Mouse (Mus musculus) limb, embryonic 15.5 days (tissue): ENCODE measurements at regions not wholly inside any gene's neighbourhood (a gene's known extent, or its start where the extent isn't known, plus 50 kb on each side); places are given as distances from the start of the nearest gene placed in this dataset.

Experiments
- ATAC-seq: fragments of 200-750 bp; cut with Nextera tagmentation; 2 replicates; pipeline ENCODE4 v1.8.0; 2017; ENCODE audit warnings: low read depth, moderate TSS enrichment; ENCODE audit not compliant: insufficient number of reproducible peaks, low FRiP score, low TSS enrichment
- H3K27ac ChIP-seq: fragments of 300-500 bp; sonication (generic); 2 replicates; pipeline ENCODE4 v1.5.1; 2015; ENCODE audit warnings: moderate library complexity, mild to moderate bottlenecking, inconsistent platforms
- H3K27me3 ChIP-seq: fragments of 300-500 bp; sonication (generic); 2 replicates; pipeline ENCODE4 v1.6.1; 2015; ENCODE audit warnings: inconsistent platforms
- H3K36me3 ChIP-seq: fragments of 300-500 bp; sonication (generic); 2 replicates; pipeline ENCODE4 v1.6.1; 2015; ENCODE audit warnings: inconsistent platforms
- H3K4me1 ChIP-seq: fragments of 300-500 bp; sonication (generic); 2 replicates; pipeline ENCODE4 v1.6.1; 2015; ENCODE audit warnings: inconsistent platforms
- H3K4me2 ChIP-seq: fragments of 300-500 bp; sonication (generic); 2 replicates; pipeline ENCODE4 v1.6.1; 2015; ENCODE audit warnings: mild to moderate bottlenecking, inconsistent platforms
- H3K4me3 ChIP-seq: fragments of 300-500 bp; sonication (generic); 2 replicates; pipeline ENCODE4 v1.5.1; 2015; ENCODE audit warnings: mild to moderate bottlenecking, inconsistent platforms
- H3K9ac ChIP-seq: fragments of 300-500 bp; sonication (generic); 2 replicates; pipeline ENCODE4 v1.6.1; 2015; ENCODE audit warnings: inconsistent platforms
- H3K9me3 ChIP-seq: fragments of 300-500 bp; sonication (generic); 2 replicates; pipeline ENCODE4 v1.6.1; 2016; ENCODE audit warnings: inconsistent platforms
- WGBS: fragments of 180-500 bp; shearing (Covaris S2); methylation state at CpG from one replicate; pipeline ENCODE4 v1.1.7; 2015; 5-methylcytosine and 5-hydroxymethylcytosine counted together

DNA sequence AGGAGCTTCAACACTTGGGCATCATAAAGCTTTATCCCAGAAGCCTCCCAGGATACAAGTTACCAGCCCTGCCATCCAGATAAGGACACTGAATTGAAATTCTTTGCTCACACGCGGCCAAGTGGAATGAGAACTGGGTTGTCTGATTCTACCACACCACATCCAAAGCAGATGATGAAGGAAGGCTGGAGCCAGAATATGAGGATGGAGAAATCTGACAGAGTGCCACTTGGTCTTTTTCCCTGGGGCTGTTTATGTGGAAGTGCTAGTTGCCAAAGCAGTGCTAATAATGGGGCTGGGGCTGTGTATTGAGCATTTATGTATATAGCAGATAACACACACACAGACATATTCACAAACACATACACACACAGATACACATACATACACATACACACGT, 92.2 kb downstream of the Ephb3 start:
- Histone ChIP-seq H3K9me3 (no peaks in the 10 kb centered on the region), H3K9ac (no peak overlapping the region), H3K4me2 (no peak overlapping the region), H3K36me3 (no peaks in the 10 kb centered on the region), H3K27me3 (no peaks in the 10 kb centered on the region), H3K27ac (peak overlapping the region; percentile 72), H3K4me1 (peaks cover 50% of the 10 kb centered on the region), H3K4me3 (no peak overlapping the region)
- 86% methylated on average over 3 of the region's 3 CpGs for WGBS
- ATAC-seq, result no peak

DNA sequence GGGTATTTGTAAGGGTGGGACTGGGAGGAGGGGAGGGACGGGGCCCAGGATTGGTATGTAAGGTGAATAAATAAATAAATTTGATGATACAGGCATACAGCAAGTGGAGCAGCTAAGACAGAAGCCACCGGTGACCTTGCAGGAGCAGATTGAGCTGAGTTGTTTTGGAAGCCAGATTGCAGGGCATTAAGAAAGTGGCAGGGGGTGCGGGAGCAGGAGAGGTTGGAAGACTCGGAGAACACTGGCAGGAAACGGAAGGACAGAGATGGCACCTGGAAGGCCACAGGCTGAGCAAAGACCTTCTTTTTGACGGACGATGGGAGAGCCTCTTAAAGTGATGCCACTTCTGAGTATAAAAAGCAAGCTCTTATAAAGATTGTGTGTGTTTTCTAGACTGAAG, 94.3 kb downstream of the Ephb3 start:
- H3K4me2 ChIP-seq, result no peak overlapping the region
- ATAC-seq, result no peak
- 78% methylated on average over 7 of the region's 7 CpGs for WGBS

DNA sequence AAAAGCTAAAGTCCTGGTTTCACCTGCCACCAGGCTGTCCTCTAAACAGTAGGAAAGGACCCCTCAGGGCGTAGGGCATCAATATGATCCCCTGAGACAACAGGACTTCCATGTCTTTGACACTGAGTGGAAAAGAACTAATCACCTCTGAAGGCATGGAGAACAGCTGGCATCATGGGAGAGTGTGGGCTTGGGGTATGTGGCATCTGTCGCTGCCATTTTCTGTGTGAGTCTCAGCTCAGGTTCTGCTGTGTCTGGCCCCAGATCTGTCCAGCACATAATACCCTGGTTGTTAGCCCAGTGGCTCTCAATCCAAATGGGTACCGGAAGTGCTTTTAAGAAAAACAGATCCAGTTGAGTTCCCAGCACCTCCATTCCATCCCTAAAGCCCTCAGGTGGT, 101.3 kb downstream of the Ephb3 start:
- no peak overlapping the region for H3K4me3 ChIP-seq
- H3K9ac ChIP-seq, result no peak overlapping the region
- no peaks in the 10 kb centered on the region for H3K36me3 ChIP-seq
- H3K27ac ChIP-seq, result no peak overlapping the region
- H3K27me3 ChIP-seq, result no peaks in the 10 kb centered on the region
- ATAC-seq, result no peak
- WGBS, result 78% methylated on average over 3 of the region's 3 CpGs
- H3K4me1 ChIP-seq, result peaks cover 34% of the 10 kb centered on the region
- no peak overlapping the region for H3K4me2 ChIP-seq
- H3K9me3 ChIP-seq, result no peaks in the 10 kb centered on the region

More for the DNA sequence above, 94.3 kb downstream of the Ephb3 start:
- H3K9ac ChIP-seq, result no peak overlapping the region
- H3K4me3 ChIP-seq, result no peak overlapping the region
- H3K9me3 ChIP-seq, result no peaks in the 10 kb centered on the region
- no peak overlapping the region for H3K27ac ChIP-seq
- no peaks in the 10 kb centered on the region for H3K36me3 ChIP-seq
- peaks cover 38% of the 10 kb centered on the region for H3K4me1 ChIP-seq
- H3K27me3 ChIP-seq, result no peaks in the 10 kb centered on the region

DNA sequence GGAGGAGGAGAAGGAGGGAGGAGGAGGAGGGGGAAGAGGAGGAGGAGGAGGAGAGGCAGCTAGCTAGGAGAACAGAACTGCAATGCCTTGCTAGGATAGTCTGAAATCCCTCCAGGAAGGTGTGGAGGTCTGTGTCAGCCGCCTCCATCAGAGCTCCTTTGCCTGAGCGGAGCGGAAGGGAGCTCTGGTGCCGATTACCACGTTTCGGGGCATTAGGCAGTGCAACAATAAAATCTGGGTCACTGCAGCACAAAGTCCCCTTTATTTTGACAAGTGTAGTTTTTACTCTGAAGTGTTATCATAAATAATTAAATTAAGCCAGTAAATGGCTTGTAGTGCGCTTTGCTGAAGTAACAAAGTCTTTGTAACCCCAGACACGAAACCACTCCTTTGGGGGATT, 104.0 kb downstream of the Ephb3 start:
- H3K9ac ChIP-seq, result no peak overlapping the region
- WGBS, result 39% methylated on average over 8 of the region's 8 CpGs
- ATAC-seq, result no peak
- H3K9me3 ChIP-seq, result no peaks in the 10 kb centered on the region
- H3K27me3 ChIP-seq, result no peaks in the 10 kb centered on the region
- peaks cover 50% of the 10 kb centered on the region for H3K4me1 ChIP-seq
- no peak overlapping the region for H3K4me3 ChIP-seq
- H3K4me2 ChIP-seq, result no peak overlapping the region
- no peaks in the 10 kb centered on the region for H3K36me3 ChIP-seq
- no peak overlapping the region for H3K27ac ChIP-seq

DNA sequence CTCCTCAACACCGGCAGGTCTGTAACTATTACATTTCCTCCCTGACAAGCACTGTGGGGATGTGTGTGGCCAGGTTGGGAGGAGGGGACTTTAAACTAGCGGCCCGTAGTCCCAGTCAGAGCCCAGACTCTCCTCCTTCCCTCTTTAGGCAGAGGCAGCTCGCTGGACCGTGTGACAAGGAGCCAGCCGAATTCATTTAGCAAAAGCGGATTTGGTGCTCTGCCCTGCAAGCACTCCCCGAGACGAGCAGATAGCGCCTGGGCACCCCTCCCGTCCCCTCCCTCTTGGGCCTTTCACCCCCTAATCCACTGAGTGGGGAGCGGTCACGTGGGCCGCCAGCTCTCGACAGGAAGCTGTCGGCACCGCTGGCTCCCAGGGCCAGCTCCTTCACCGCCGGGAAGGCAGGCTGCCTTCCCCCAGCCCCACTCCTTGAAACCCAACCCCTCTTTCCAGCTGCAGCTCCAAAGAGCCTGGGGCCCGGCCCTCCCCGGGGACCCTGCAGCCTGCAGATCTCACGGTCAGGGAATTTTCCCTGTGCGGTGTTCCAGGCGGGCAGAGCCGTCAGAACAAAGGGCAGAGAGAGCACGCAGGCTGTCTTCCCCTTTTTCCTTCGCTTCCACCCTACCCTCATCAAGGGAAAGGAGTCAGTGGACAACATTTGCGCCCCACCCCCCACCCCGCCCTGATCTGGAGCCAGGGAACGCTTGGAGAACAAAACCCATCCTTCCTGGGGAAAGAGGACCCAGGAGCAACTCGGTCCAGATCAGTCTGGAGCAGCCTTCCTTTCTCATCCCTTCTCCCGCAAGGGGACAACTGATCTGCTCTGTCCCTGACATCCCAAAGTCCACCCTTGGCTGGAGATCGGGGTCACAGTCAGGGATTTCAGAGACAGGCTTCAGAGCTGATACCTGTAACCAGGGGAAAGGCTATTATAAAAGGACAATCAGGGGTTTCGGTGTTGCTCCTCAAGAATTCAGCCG, 106.4 kb downstream of the Ephb3 start:
- peak overlapping the region; percentile 63 for H3K4me2 ChIP-seq
- H3K9ac ChIP-seq, result peak overlapping the region; percentile 5; the same call in 1 of the 2 replicates
- peak overlapping the region; percentile 91 for H3K27ac ChIP-seq
- peak overlapping the region; percentile 30 for H3K4me3 ChIP-seq
- no peaks in the 10 kb centered on the region for H3K27me3 ChIP-seq
- no peaks in the 10 kb centered on the region for H3K9me3 ChIP-seq
- H3K4me1 ChIP-seq, result peaks cover 54% of the 10 kb centered on the region
- no peaks in the 10 kb centered on the region for H3K36me3 ChIP-seq
- ATAC-seq, result peak; percentile 84
- WGBS, result 2% methylated on average over 34 of the region's 35 CpGs

DNA sequence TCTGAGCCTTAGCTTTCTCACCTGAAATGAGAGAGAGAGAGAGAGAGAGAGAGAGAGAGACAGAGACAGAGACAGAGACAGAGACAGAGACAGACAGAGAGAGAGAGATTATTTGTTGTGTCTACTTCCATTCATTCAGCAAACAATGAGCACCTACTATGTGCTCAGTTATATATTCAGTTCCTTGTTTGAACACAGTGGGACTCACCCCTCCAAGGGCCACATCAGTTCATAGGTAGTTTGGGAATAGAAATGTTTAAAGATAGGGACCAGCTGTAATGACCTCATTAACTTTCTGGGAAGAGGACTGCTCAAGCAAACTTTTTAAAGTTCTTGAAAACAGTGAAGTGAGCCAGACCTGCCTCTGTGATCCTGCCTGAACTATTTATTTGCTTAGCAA, 107.2 kb downstream of the Ephb3 start:
- no peak overlapping the region for H3K4me3 ChIP-seq
- H3K9ac ChIP-seq, result no peak overlapping the region
- ATAC-seq, result no peak
- no peaks in the 10 kb centered on the region for H3K36me3 ChIP-seq
- H3K27ac ChIP-seq, result peak overlapping the region; percentile 91
- H3K4me2 ChIP-seq, result no peak overlapping the region
- no peaks in the 10 kb centered on the region for H3K9me3 ChIP-seq
- no peaks in the 10 kb centered on the region for H3K27me3 ChIP-seq
- H3K4me1 ChIP-seq, result peaks cover 55% of the 10 kb centered on the region

DNA sequence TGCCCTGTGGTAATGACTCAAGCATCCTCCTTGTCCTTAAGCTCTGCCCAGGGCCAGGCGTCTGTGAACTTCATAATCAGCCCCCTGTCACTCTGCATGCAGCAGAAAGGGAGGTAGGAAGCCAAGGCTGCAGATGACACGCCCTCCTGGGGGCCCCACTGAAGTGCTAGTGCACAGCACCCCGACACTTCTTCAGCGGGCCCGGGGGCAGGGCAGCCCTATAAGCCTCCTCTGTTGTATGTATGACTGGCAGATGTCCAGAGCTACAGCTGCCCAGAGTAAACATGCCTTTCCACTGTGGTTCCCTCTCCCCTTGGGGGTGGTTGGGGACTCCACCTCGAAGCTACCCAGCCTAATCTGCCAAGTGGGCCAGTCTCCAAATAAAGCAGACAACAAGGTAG, 107.2 kb upstream of the Vps8 start:
- no peaks in the 10 kb centered on the region for H3K27me3 ChIP-seq
- WGBS, result 23% methylated on average over 6 of the region's 6 CpGs
- no peak overlapping the region for H3K9ac ChIP-seq
- no peak overlapping the region for H3K4me2 ChIP-seq
- ATAC-seq, result peak; percentile 33; the same call in 1 of the 2 replicates
- no peak overlapping the region for H3K27ac ChIP-seq
- peaks cover 67% of the 10 kb centered on the region for H3K4me1 ChIP-seq
- H3K36me3 ChIP-seq, result no peaks in the 10 kb centered on the region
- H3K4me3 ChIP-seq, result no peak overlapping the region
- no peaks in the 10 kb centered on the region for H3K9me3 ChIP-seq

DNA sequence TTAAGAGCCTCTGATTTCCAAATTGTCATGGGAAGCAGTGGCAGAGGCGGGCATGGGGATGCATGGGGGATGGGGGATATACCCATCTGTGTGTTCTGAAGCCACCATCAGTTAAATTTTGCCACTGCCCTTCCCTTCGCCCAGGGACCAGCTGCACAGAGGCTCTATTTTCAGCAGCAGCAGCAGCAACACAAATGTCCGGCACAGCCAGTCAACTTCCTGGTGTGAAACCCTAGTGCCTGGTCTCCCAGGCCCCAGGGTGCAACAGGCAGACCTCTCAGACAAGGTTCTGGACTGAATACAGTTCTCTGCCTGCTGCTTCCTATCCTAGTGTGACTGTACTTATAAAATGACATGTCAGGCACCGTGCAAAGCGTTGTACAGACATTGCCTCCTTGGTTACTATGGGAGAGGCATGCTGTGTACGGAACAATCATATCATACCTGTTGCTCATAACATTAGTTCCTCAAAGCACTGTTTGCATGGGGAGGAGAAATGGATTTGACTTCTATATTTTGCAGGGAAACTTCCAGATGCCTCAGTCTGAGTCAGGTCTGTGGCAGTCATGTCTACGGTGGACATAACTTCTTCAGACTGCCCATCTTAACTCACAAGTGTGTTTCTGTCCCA, 104.8 kb upstream of the Vps8 start:
- Histone ChIP-seq H3K4me1 (peaks cover 70% of the 10 kb centered on the region), H3K27ac (peak overlapping the region; percentile 70), H3K27me3 (no peaks in the 10 kb centered on the region), H3K9ac (no peak overlapping the region), H3K4me3 (no peak overlapping the region), H3K36me3 (no peaks in the 10 kb centered on the region), H3K4me2 (no peak overlapping the region), H3K9me3 (no peaks in the 10 kb centered on the region)
- WGBS, result 67% methylated on average over 7 of the region's 7 CpGs
- no peak for ATAC-seq

DNA sequence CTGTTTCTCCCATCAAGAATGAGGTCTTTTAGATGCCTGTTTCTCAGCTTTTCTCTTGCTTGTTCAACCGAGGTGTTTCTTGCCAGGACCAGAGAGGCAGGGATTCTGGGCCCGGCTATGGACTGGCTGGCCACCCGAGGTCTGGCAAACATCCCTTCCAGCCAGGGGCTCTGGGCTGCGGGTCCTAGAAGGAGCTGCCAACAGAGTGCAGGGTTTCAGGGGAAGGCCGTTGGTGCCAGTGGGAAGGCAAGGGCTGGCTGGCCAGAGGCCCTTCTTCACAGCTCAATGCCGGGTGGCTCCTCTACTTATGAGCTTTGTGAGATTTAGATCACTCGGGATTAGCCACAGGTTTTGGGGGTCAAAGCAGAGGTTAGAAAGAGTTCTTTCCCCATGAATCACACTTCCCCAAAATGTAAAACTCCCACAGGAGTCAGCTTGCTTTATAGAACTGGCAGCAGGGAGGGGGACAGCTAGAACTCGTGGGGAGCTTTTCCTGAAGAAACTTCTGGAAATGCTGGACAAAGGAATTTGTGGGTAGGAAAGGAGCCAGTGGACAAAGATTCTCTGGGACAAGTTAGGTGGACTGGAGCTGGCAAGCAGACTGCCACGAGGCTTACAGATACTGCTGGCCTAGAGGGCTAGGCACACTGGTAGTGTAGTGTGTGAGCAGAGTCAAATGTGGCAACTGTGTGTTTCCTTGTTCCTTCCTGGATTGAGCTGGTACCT, 104.1 kb upstream of the Vps8 start:
- Histone ChIP-seq H3K27me3 (no peaks in the 10 kb centered on the region), H3K36me3 (no peaks in the 10 kb centered on the region), H3K9me3 (no peaks in the 10 kb centered on the region), H3K27ac (peak overlapping the region; percentile 70), H3K4me3 (no peak overlapping the region), H3K4me1 (peaks cover 70% of the 10 kb centered on the region), H3K9ac (no peak overlapping the region), H3K4me2 (no peak overlapping the region)
- WGBS, result 35% methylated on average over 9 of the region's 9 CpGs
- ATAC-seq, result no peak; the same call in 1 of the 2 replicates

DNA sequence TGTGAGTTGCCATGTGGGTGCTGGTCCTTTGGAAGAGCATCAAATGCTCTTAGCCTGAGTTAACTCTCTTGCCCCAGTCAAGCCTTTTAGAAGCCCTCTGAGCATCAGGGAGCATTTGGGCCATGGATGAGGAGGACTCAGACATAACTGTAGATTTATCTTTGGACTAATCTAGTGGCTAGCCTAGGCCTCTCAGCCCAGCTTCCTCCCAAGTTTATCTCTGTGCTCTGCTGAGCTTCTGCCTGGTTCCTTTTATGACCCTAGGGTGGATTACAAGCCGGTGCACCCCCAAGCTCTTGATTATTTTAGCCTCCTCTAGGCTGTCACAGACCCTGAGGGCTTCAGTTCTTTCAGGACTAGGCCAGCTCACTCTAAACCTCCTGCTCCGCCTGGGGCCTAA, 102.6 kb upstream of the Vps8 start:
- 56% methylated on average over 2 of the region's 2 CpGs for WGBS

DNA sequence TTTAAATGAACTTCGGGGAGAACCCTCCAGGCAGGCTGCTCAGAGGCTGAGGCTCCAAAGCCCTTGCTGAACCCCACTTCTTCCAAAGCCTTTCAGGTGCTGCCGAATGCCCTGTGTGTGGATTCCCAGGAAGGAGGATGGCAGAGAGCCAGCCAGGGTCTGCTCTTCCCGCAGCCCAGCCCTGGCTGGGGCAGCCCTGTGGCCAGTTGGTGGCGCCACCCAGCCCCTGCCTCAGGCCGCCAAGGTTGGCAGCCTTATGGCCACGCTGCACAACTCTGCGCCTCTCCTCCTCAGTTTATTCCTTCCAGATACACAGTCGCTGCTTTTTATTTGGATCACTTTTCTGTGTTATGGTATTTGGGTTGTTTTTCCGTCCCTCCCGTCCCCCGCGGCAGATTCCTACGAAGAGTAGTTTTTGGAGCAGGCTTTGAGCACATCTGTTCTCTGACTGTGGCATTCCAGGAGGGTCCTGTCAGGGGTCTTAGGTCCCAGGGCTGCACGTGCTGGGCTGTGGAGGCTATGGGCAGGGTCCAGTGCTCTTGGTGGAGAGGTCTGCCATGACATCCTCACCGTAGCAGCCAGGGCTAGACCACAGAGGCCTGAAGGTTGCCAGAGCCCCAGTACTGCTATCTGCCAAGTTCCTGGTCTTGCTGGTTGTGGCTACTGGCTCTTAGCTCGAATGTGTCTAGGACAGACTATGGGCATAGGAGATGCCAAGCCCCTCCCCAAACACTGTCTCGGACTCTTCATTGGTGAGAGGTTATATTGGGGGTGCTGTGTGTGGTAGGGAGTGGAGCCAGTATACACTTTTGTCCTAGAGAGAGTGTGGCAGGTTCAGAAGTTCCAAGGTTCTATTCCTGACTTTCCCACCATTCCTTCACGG, 101.5 kb upstream of the Vps8 start:
- WGBS, result 26% methylated on average over 18 of the region's 18 CpGs

More for the DNA sequence above, 102.6 kb upstream of the Vps8 start:
- Histone ChIP-seq H3K27me3 (no peaks in the 10 kb centered on the region), H3K9ac (no peak overlapping the region), H3K4me3 (no peak overlapping the region), H3K4me1 (peaks cover 65% of the 10 kb centered on the region), H3K9me3 (no peaks in the 10 kb centered on the region), H3K27ac (no peak overlapping the region), H3K4me2 (no peak overlapping the region), H3K36me3 (no peaks in the 10 kb centered on the region)
- no peak for ATAC-seq

More for the DNA sequence above, 101.5 kb upstream of the Vps8 start:
- no peak for ATAC-seq
- no peak overlapping the region for H3K4me3 ChIP-seq
- H3K4me1 ChIP-seq, result peaks cover 57% of the 10 kb centered on the region
- H3K27me3 ChIP-seq, result no peaks in the 10 kb centered on the region
- no peak overlapping the region for H3K9ac ChIP-seq
- H3K9me3 ChIP-seq, result no peaks in the 10 kb centered on the region
- H3K36me3 ChIP-seq, result no peaks in the 10 kb centered on the region
- peak overlapping the region; percentile 81 for H3K27ac ChIP-seq
- no peak overlapping the region for H3K4me2 ChIP-seq
